Mouse (Mus musculus) B cell, adult 2 months (primary cell): ENCODE results near the gene Rcc1.
"Not testable (repeated sequence)": the region's sequence is repeated elsewhere in the genome, so short reads cannot be mapped to it uniquely, and the experiment has no call there.

Experiments used
- DNase-seq, 2 experiments: peaks; one replicate each; pipeline ENCODE4 v3.0.0; 2022

The Rcc1 gene

DNA sequence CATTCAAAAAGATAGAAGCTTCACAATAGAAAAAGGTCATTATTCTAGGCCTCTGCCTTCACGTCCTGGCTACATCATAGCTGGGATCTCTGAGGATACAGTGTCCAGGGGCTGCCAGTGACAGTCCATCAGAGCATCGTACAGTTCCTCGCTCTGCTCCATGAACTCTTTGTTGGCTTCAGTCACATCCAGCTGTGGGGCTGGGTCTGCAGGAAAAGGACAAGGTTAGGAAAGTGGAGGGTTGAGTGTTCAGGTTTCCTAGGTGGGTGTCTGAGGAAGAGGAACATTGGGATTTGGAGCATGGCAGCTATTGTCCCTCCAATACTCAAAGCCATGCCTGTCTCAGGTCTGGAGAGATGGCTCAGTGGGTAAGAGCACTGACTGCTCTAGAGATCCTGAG is 41.6 kb downstream of the Rcc1 start:
- DNase-seq = no peak

DNA sequence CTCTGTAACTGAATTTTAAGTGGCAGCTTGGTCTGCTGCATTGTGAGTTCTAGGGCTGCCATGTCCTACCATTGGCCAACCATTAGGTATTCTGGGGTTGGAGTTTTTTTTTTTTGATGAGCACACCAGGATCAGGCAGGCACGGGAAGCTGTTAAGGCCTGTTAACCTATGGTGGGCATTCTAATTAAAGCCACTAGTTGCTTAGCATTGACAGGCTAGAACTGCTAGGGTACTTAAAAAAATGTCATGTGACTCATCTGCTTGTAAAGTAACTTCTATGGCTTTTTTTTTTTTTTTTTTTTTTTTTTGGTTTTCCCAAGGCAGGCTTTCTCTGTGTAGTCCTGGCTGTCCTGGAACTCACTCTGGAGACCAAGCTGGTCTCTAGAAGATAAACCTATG is 42.2 kb downstream of the Rcc1 start:
- no peak for DNase-seq

DNA sequence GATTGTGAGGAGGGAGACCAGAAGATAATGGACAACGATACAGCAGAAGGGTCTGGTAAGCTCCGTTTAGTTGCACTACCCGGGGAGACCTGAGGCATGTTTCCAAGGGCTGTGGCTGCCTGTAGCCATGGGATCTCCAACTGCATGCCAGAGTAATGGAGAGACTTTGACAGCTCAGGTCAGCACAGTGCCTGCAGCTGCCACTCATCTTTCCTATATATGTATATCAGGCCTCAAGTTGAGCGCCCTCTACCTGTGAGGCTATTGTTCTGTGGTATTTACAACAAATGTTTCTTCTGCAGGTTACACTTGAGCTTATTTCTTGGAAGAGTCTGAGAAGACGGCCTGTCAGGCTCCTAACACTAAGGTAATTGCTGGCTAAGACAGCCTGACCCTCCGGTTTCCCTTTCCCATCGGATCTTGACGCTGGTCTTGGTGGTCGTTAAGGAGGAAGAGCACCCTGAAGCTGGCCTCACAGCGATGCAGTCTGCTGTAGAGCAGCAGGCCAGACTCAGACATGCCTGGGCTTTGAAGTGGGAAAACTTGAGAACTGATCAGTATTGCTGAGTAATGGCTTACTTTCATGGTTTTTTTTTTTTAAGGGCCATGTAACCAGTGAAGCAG is 43.4 kb downstream of the Rcc1 start:
- DNase-seq = peak; percentile 73 to 78

DNA sequence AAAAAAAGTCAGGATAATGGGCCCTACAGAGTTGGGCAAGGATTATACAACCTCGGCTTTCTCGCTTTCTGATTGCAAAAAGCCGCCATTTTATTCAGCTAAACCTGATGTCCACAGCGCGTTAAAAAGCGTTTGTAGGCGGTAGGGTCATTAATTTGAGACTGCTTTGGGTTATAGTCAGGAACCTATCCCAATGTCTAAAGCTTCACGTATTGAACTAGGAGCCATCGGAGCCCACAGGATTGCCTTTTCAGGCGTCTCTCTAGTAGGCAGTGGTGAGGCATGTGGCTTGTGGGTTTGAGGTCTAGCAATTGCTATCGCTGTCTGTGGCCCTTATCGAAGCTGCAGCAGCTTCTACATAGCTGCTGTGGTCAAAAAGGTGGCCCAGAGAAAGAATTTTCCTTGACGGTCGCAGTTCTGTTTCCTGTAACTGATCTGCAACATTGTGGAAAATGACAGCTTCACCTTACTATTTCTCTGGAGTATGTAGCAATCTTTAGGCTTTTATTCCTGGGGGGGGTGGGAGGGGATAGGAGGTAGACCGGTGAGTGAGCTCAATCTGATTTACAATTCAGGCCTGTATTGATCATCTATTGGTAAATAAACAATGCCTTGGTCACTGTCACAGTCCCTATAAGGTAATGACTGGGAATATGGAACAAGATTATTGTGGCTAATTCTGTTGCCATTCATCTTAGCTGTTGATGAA is 44.1 kb downstream of the Rcc1 start:
- DNase-seq = peak; percentile 28 to 40

DNA sequence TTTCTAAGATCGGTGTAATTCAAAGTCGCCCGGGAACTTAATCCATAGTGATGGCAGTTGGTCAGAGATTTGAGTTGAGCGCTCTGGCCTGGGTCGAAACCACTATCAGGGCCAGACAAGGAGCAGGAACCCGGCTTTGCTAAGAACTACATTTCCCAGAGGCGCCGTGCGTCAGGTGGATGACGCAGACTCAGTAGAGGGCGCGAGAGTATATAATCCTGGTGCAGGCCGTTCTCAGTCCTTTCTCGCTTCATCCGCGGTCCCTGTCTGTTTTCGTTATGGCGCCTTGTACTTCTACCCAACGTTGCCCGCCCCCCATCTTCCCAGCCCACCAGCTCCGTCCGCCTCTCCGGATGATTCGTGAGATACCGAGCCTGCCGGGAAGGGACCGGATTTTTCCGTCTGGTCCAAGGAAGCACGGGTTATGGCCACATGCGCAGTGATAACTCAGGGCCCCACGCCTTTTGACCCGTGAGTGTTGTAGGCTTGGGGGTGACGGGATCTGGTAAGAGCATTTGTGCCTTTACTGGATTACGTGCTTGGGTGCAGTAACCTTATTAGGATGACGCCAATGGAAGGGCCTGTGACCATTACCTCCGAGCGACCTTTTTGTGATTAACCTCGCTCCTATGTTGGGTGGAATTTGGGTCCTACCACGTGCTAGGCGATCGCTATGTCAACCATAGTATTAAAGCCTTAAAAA is 44.8 kb downstream of the Rcc1 start:
- peak; percentile 89 to 90 for DNase-seq

DNA sequence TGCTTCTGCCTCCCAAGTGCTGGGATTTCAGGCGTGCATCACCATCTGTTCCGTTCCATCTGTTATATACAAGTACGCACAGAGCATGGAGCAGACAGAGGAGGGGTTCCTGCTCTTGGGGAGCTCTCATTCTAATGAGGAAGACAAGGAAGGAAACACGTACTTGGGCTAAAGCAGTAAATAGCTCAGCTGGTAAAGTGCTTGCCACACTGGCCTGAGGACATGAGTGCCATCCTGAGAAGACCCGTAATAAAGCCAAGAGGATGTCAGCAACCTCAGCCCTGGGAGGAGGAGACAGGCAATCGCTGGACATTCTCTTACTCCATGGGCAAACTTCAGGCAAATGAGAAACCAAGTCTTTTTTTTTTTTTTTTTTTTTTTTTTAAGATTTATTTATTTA is 47.4 kb downstream of the Rcc1 start:
- no peak for DNase-seq

DNA sequence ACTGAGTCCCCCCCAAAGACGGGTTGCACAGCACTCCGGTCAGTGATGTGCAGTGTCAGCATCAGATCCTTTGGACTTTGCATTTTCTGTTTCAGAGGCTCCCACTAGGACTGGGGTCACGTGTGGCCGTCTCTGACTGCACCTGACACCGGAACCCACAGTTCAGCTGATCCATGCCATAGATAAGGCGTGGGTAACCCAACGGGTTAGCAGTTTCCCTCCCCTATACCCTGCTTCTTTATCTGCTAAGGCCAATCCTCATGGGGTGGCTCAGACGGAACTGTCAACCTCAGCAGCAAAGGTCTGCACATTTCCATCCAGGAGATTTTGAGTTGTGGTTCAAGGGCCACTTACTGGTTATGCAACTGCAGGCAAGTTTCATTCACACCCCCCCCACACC is 48.1 kb downstream of the Rcc1 start:
- DNase-seq = no peak

DNA sequence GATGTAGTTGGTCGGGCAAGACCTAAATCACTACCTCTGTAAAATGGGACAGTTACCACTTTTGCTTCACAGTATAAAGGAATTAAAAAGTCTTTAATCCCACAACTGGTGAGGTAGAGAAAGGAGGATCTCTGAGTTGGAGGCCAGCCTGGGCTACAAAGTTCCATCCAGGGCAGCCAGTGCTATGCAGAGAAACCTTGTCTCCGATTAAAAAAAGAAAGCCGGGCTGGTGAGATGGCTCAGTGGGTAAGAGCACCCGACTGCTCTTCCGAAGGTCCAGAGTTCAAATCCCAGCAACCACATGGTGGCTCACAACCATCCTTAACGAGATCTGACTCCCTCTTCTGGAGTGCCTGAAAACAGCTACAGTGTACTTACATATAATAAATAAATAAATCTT is 49.9 kb downstream of the Rcc1 start:
- not testable (repeated sequence) for DNase-seq

DNA sequence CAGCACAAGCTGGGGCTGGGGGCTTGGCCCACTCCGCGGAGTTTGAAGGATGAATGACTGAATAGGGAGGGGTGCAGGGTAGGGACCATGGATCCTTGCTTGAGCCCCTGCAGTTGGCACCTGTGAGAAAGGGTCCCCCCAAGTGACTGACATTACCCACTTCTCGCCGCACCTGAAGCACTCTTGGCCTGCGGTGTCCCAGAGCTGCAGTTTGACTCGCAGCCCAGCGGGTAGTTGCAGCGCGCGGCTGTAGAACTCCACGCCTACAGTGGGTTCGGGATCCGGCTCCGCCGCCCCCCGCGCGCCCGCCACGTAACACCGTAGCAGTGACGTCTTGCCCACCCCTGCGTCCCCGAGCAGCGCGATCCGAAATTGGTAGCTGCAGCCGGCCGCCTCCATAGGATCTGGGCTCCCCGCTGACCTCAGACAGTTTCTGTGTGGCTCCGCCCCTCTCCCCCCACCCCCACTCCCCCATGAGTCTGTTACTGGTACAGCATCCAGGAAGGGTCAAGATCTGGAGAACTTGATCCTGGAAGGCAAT is 50.4 kb downstream of the Rcc1 start, which contains the start of gene Rab42:
Rab42 (minus strand) TSS at position 447 of the 541 bp plus-strand sequence.
- peak; percentile 62 to 66 for DNase-seq

DNA sequence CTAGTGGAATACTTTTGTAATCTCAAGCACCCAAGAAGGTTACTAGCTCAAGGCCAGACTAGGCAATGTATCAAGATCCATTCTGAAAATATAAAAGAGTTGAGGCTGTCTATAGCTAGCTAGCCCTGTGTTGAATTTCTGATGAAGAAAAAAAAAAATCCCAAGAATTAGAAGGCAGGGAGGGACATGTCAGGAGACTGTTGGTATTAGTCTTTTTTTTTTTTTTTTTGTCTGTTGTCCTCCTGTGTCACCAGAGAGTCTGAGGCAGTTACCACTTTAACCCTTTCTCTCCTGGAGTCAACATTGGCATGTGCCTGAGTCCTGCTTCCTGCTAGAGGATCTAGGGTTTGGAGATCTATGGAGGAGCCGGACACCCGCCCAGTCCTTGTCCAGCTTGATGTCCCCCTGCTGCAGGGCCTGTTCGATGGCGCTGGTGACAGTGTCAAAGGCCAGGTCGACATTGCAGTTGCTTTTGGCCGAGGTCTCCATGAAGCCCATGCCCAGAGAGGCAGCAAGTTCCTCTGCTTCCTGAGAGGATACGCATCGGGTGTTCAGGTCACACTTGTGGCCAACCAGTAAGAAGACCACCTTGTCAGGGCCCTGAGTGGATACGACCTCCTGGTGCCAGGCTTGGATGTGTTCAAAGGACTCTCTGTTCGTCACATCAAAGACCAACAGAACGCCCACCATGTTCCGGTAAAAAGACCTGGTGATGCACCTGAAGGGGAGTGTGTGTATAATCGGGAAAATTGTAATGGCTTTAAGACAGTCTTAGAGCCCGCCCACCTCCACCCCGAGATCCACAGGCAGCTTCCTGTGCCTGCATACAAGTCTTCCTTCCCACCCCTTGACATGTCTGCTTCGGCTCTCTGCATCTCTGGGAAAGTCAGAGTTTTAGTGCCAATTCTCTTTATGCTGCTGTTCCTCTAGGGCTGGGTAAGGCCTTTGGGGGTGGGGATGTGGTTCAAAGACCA is 51.2 kb downstream of the Rcc1 start:
- no peak for DNase-seq

DNA sequence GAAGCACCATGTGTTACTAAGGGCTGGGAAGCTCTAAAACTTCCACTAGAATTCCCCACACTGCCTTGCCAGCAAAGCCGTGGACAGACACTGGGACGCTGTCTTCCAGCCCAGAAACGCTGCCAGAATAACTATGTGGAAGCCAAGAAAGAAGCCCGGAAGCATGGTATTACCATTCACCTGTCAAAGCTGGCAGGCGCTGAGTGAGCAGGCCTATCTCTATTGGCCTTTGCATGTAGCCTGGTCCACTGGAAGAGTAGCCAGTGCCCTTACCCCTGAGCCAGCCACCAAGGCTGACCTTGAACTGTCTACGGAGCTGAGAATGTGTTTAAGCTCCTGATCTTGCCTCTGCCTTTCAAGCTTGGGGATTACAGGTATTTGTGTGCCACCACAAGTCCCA is 51.9 kb downstream of the Rcc1 start:
- DNase-seq = no peak

DNA sequence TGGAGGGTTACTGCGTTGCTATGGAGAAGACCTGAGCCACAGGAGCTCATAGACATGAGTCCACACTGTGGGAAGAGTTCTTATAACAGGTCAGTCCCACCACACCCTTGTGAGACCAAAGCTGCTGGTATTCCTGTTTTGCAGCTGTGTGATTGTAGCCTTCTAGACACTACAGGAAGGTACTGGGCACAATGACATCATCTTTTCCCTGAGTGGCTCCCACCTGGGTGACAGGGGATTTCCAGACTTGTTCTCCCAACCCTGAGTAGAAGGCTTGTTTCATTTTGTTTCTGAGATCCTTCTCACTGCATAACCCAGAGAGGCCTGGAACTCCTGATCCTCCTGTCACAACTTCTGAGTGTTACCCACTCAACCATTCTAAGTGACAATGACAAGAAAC is 53.6 kb downstream of the Rcc1 start:
- no peak for DNase-seq

DNA sequence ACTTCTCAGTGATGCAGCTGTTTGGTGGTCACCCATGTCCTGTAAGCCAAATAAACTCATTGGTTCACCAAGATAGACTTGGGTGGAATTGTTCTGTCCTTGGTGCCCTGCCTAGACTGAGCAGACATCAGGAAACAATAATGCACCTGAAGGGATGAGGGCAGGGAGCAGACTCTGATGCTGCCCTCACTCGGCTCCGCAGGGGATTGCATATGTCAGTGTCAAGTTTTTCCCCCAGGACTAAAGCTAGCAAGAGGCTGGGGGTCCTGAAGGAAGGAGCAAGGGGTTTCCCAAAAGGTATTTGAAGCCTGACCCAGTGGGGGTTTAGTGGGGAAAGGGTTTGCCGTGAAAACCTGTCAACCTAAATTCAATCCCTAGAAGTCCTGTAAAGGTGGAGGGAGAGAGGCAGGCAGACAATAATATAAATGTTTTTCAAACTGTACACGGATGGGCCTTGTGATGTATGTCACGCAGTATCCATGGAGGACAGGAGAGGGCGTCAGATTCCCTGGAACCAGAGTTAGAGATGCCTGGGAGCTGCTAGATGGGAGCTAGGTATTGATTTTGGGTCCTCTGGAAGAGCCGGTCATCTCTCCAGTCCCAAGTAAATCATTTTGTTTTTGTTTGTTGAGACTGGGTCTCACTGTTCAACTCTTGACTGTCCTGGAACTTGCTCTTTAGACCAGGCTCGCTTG is 57.6 kb downstream of the Rcc1 start:
- peak in 1 of 2 experiments; percentile 12 for DNase-seq

DNA sequence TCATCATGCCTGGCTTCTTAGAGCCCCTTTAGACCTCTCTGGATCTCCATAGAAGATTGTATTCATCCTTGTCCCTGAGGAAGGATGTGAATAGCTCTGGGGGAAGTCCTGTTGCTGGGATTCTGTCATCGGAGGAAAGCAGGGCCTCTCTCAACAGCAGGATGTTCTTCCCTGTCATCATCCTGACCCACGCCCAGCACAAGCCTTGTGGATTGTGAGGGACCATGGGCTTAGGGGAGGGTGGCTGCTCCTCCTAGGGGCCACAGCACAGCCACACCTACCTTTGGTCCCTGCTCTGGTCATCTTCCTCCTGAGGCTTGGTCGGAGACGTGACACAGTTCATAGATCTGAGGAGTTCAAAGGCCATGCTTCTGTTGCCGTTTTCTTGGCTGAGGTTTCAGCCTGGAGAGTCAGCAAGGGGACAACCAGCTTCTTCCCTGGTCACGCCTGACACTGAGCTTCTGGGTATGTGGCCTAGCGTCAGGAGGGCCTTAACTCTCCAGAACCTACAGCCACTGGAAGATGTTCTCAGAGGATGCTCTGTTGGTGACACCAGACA is 59.6 kb downstream of the Rcc1 start:
- DNase-seq = no peak

DNA sequence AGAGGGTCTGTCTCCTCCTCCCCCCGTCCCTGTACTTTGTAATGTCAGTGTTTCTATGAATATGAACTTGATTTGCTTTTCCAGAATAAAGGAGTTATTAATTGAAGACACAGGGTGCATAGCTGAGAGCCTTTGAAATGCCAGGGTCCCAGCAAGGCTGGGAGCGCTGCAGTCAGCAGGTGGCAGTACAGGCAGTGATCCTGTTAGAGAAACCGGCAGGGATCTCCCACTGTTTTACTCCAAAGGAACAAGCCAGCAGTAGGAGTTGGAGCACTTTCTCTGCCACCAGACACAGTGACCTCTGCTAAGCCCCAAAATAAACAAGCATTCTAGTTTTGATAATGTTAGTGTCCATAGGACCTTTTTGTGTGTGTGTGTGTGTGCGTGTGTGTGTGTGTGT is 60.4 kb downstream of the Rcc1 start:
- no peak for DNase-seq

DNA sequence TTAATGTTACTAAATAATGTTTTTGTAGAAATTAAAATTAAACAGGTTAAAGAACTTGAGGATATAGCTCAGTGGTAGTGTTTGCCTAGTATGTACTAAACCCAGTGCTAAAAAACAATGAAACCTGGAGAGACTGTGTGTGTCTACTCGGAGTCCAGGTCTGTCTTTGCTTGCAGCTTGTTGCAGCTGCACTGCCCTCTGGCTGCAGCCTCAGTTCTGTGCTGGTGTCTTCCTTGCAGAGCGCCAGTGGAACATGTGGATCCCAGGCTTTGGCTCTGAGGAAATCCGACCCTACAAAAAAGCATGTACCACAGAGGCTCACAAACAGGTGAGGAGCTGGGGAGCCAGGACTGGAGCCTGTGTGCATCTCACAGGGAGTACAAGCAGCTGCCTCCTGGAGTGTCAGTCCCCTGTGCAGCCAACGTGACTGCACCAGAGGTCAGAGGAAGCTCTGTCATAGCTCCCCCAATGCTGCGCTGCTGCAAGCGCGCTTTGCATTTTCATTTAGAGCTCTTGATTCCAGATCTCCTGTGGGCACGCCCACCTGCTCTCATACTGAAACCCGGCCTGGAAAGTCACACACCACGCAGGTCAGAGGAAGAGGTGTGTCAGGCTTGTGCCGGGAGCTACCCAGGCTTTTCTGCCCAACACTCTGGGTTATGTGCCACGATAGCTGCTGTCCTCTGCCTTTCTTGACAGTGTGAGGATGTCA is 61.6 kb downstream of the Rcc1 start:
- no peak for DNase-seq

DNA sequence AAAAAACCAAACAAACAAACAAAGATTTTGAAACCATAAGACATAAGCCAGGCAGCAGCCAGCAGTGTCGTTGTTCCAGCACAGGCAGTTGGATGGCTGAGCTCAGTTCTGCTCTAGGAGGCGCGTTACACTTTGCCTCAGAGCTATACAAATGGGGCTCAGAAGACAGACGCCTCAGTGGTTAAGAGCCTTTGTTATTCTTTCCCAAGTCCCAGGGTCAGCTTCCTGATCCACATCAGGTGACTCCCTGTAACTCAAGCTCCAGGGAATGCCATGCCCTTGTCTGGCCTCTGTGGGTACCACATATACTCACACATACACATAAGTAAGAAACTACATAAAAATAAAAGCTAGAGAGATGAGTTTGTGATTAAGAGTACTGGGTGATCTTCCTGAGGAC is 62.3 kb downstream of the Rcc1 start:
- DNase-seq = no peak

DNA sequence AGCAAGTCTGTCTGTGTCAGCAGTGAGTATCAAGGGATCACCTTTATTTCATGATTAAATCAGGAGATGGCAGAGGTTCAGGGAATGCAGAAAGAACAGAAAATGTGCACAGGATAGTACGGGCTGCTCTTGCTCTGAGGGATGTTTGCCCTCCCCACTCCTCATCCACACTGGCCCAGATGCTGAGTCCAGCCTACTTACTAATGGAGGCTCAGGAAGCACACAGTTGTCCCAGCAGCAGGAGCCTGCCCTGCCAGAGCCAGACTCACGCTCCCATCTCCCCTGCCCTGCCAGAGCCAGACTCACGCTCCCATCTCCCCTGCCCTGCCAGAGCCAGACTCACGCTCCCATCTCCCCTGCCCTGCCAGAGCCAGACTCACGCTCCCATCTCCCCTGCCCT is 64.6 kb downstream of the Rcc1 start:
- not testable (repeated sequence) for DNase-seq
